Mouse (Mus musculus) lung, adult 2 months (tissue): ENCODE results near the gene Comp. TPM values are rescaled to one million over a fixed set of nuclear protein-coding genes. Genes with fewer than 3 reads are reported as not detected.

ENCODE experiments used
- DNase-seq: peaks from one replicate; pipeline ENCODE4 v3.0.0; 2022
- H3K4me1 ChIP-seq: fragments of 200-500 bp; 2 replicates; pipeline ENCODE4 v1.6.1; 2011; ENCODE audit warnings: low read length; ENCODE audit not compliant: control insufficient read depth, insufficient read depth
- H3K4me3 ChIP-seq: fragments of 200-500 bp; replicated peaks from 2 replicates; pipeline ENCODE3; 2011; ENCODE audit warnings: low read depth, mild to moderate bottlenecking, control low read depth, low read length; ENCODE audit errors: extremely low read depth
- CTCF ChIP-seq: fragments of 200-500 bp; IDR thresholded peaks from 2 replicates; pipeline ENCODE4 v1.5.1; 2011; ENCODE audit warnings: mild to moderate bottlenecking, low read length, control low read depth; ENCODE audit not compliant: insufficient read depth
- POLR2A ChIP-seq: fragments of 200-500 bp; IDR thresholded peaks from 2 replicates; pipeline ENCODE4 v1.6.1; 2011; ENCODE audit warnings: low read depth, mild to moderate bottlenecking, control low read depth, low read length, borderline replicate concordance; ENCODE audit errors: extremely low read depth
- WGBS: fragments of 180-500 bp; shearing (Covaris S2); methylation state at CpG from one replicate; pipeline ENCODE4 v1.1.7; 2018; 5-methylcytosine and 5-hydroxymethylcytosine counted together
- polyA plus RNA-seq: library from polyadenylated mRNA; depleted of rRNA; stranded (reverse); fragments of >200 nt; gene quantifications from 2 replicates; pipeline ENCODE4 v1.2.3, GENCODE M21; 2012; rRNA removed

The Comp gene
- 0.51 and 1.3 TPM in 2 replicates for polyA plus RNA-seq

GRCm38 (mm10) chr8:70373397-70374317, at the start of gene Comp:
TSS of gene Comp (plus strand) at chr8:70373558.
- no peak for DNase-seq
- peaks cover 3% of the 10 kb centered on the region; the same call in 1 of the 2 replicates for H3K4me1 ChIP-seq
- WGBS: 7% methylated on average over 47 of the region's 47 CpGs
- no peak within 1 kb of the TSS for H3K4me3 ChIP-seq
- TF ChIP-seq POLR2A (no peak), CTCF (no peak)

GRCm38 (mm10) chr8:70323716-70324115, 49.6 kb upstream of the Comp start:
- no peak for DNase-seq
- 90% methylated on average over 3 of the region's 3 CpGs for WGBS
- no peak for TF ChIP-seq CTCF
- TF ChIP-seq POLR2A: no peak
- Histone ChIP-seq H3K4me3 (no peak overlapping the region), H3K4me1 (no peaks in the 10 kb centered on the region)

GRCm38 (mm10) chr8:70327512-70327911, 45.8 kb upstream of the Comp start:
- Histone ChIP-seq H3K4me1 (no peaks in the 10 kb centered on the region), H3K4me3 (no peak overlapping the region)
- TF ChIP-seq CTCF: no peak
- no peak for TF ChIP-seq POLR2A
- DNase-seq: no peak
- 87% methylated on average over 6 of the region's 6 CpGs for WGBS

DNA sequence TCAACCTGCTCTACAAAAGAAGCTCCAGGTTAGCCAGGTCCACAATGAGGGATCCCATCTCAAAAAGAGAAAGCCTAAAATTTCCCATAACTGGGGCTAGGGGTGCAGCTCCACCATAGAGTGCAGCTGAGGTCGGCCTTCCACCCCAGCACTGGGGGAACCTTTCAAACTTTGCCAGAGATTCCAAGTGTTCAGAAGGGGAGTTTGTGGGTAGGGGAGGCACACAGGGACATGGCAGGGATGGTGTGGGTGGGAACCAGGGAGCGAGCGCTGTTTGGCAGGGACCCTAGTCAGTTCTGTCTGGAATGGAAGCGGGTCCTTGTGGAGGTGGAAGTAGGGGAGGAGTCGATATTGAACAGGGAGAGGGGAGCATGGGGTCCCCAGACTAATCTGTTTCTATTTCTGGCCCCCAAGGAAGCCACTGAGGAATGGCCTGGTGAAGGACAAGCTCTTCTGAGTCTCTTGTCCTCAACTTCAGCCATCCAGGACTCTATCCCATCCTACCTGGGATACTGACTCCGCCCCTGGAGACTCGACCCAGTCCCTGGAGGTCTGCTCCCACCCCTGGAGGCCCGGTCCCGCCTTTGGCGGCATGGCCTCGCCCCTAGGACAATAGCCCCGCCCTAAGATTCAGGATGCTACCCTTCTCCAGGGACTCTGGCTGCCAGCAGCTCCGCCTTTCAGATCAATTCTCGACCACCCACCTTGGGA, 44.1 kb upstream of the Comp start, which contains the start of gene Gdf1:
Gene Gdf1, plus strand, starts transcription at position 694 of the 711 bp plus-strand sequence.
- no peak within 1 kb of the TSS for H3K4me3 ChIP-seq
- DNase-seq: no peak
- WGBS: 37% methylated on average over 14 of the region's 14 CpGs

GRCm38 (mm10) chr8:70329835-70330740, 43.3 kb upstream of the Comp start:
- TF ChIP-seq CTCF: no peak
- no peak for TF ChIP-seq POLR2A
- Histone ChIP-seq H3K4me3 (no peak overlapping the region), H3K4me1 (no peaks in the 10 kb centered on the region)
- 24% methylated on average over 45 of the region's 45 CpGs for WGBS
- no peak for DNase-seq

More for the DNA sequence above, 44.1 kb upstream of the Comp start, which contains the start of gene Gdf1:
- H3K4me1 ChIP-seq: no peaks in the 10 kb centered on the region
- TF ChIP-seq CTCF: no peak
- TF ChIP-seq POLR2A: no peak

DNA sequence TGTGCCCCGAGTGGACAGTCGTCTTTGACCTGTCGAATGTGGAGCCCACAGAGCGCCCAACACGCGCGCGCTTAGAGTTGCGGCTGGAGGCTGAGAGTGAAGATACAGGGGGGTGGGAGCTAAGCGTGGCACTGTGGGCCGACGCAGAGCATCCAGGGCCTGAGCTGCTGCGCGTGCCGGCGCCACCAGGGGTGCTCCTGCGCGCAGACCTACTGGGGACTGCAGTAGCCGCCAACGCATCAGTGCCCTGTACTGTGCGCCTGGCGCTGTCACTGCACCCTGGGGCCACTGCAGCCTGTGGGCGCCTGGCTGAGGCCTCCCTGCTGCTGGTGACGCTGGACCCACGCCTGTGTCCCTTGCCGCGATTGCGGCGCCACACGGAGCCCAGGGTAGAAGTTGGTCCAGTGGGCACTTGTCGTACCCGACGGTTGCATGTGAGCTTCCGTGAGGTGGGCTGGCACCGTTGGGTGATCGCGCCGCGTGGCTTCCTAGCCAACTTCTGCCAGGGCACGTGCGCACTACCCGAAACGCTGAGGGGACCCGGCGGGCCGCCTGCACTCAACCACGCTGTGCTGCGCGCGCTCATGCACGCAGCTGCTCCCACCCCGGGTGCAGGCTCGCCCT, 42.5 kb upstream of the Comp start:
- no peak overlapping the region for H3K4me3 ChIP-seq
- 59% methylated on average over 53 of the region's 53 CpGs for WGBS
- DNase-seq: no peak
- no peaks in the 10 kb centered on the region for H3K4me1 ChIP-seq
- no peak for TF ChIP-seq POLR2A
- TF ChIP-seq CTCF: no peak

DNA sequence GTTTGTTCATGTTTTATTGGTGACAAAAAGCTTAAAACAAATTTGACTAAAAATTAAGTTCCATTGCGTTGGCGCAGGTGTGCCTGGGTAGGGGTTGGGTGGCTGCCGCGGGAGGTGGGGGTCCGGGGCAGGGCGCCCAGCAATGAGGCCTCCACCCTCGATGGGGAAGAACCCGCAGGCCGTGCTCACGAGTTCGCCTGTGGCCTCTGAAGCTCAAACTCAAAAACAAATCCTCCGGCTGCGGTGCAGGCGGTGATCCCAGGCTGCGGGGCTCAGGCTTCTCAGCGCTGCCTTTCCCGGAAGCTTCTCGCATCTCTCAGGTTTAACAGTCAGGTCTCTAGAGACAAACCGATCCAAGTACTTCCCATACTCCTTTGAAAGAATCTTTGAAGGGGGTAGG, 41.8 kb upstream of the Comp start:
- DNase-seq: no peak
- 90% methylated on average over 19 of the region's 19 CpGs for WGBS
- no peaks in the 10 kb centered on the region for H3K4me1 ChIP-seq
- H3K4me3 ChIP-seq: no peak overlapping the region
- TF ChIP-seq POLR2A (no peak), CTCF (no peak)

GRCm38 (mm10) chr8:70332070-70332877, 41.1 kb upstream of the Comp start:
- 44% methylated on average over 41 of the region's 41 CpGs for WGBS
- no peak for TF ChIP-seq POLR2A
- TF ChIP-seq CTCF: peak; percentile 43; the same call in 1 of the 2 replicates
- peak; percentile 70 for DNase-seq
- Histone ChIP-seq H3K4me3 (no peak overlapping the region), H3K4me1 (no peaks in the 10 kb centered on the region)
